Mouse (Mus musculus): ENCODE results near the gene Eps15l1. TPM values are rescaled to one million over a fixed set of nuclear protein-coding genes. Genes with fewer than 3 reads are reported as not detected.
A peak's percentile ranks its signal among the peaks of the same experiment; 100 is the strongest.

The Eps15l1 gene
- polyA plus RNA-seq, 1 experiment: 64.0 TPM

- Histone ChIP-seq H3K4me3 (ENCODE audit: insufficient read depth, low read length) (no peak overlapping the region), H3K27ac (ENCODE audit: insufficient read depth, low read depth, low read length) (no peak overlapping the region), H3K4me1 (ENCODE audit: control insufficient read depth, insufficient read depth, low read length) (peaks cover 34% of the 10 kb centered on the region)
- TF ChIP-seq POLR2A (IDR thresholded peaks at IDR 0.05; ENCODE audit: borderline replicate concordance, low read depth, low read length) (no peak), CTCF (IDR thresholded peaks at IDR 0.05; ENCODE audit: low read depth, low read length) (no peak)
These were observed 3.2 kb downstream of the Eps15l1 start for GRCm38 (mm10) chr8:72418073-72418472.

GRCm38 (mm10) chr8:72415252-72415651, 6.0 kb downstream of the Eps15l1 start:
- TF ChIP-seq POLR2A (IDR thresholded peaks at IDR 0.05; ENCODE audit: borderline replicate concordance, low read depth, low read length) (no peak), CTCF (IDR thresholded peaks at IDR 0.05; ENCODE audit: low read depth, low read length) (no peak)
- Histone ChIP-seq H3K4me1 (ENCODE audit: control insufficient read depth, insufficient read depth, low read length) (peaks cover 41% of the 10 kb centered on the region), H3K27ac (ENCODE audit: insufficient read depth, low read depth, low read length) (no peak overlapping the region), H3K4me3 (ENCODE audit: insufficient read depth, low read length) (no peak overlapping the region)

- no peak overlapping the region for H3K4me3 ChIP-seq (ENCODE audit: insufficient read depth, low read length)
- TF ChIP-seq POLR2A (IDR thresholded peaks at IDR 0.05; ENCODE audit: borderline replicate concordance, low read depth, low read length): no peak
- no peak for TF ChIP-seq CTCF (IDR thresholded peaks at IDR 0.05; ENCODE audit: low read depth, low read length)
- no peak overlapping the region for H3K27ac ChIP-seq (ENCODE audit: insufficient read depth, low read depth, low read length)
- peaks cover 37% of the 10 kb centered on the region for H3K4me1 ChIP-seq (ENCODE audit: control insufficient read depth, insufficient read depth, low read length)
These were observed 7.4 kb downstream of the Eps15l1 start for GRCm38 (mm10) chr8:72413839-72414238.

GRCm38 (mm10) chr8:72409443-72409842, 11.8 kb downstream of the Eps15l1 start:
- H3K4me1 ChIP-seq (ENCODE audit: control insufficient read depth, insufficient read depth, low read length): peaks cover 24% of the 10 kb centered on the region
- no peak overlapping the region for H3K27ac ChIP-seq (ENCODE audit: insufficient read depth, low read depth, low read length)
- TF ChIP-seq POLR2A (IDR thresholded peaks at IDR 0.05; ENCODE audit: borderline replicate concordance, low read depth, low read length) (no peak), CTCF (IDR thresholded peaks at IDR 0.05; ENCODE audit: low read depth, low read length) (no peak)
- no peak overlapping the region for H3K4me3 ChIP-seq (ENCODE audit: insufficient read depth, low read length)

GRCm38 (mm10) chr8:72407878-72408277, 13.4 kb downstream of the Eps15l1 start:
- H3K4me1 ChIP-seq (ENCODE audit: control insufficient read depth, insufficient read depth, low read length): peaks cover 24% of the 10 kb centered on the region
- H3K4me3 ChIP-seq (ENCODE audit: insufficient read depth, low read length): no peak overlapping the region
- no peak overlapping the region for H3K27ac ChIP-seq (ENCODE audit: insufficient read depth, low read depth, low read length)
- TF ChIP-seq POLR2A (IDR thresholded peaks at IDR 0.05; ENCODE audit: borderline replicate concordance, low read depth, low read length): no peak
- TF ChIP-seq CTCF (IDR thresholded peaks at IDR 0.05; ENCODE audit: low read depth, low read length): no peak

GRCm38 (mm10) chr8:72402981-72403380, 18.3 kb downstream of the Eps15l1 start:
- TF ChIP-seq POLR2A (IDR thresholded peaks at IDR 0.05; ENCODE audit: borderline replicate concordance, low read depth, low read length) (no peak), CTCF (IDR thresholded peaks at IDR 0.05; ENCODE audit: low read depth, low read length) (no peak)
- H3K27ac ChIP-seq (ENCODE audit: insufficient read depth, low read depth, low read length): no peak overlapping the region
- peaks cover 19% of the 10 kb centered on the region for H3K4me1 ChIP-seq (ENCODE audit: control insufficient read depth, insufficient read depth, low read length)
- H3K4me3 ChIP-seq (ENCODE audit: insufficient read depth, low read length): no peak overlapping the region

- Histone ChIP-seq H3K27ac (ENCODE audit: insufficient read depth, low read depth, low read length) (no peak overlapping the region), H3K4me1 (ENCODE audit: control insufficient read depth, insufficient read depth, low read length) (peaks cover 15% of the 10 kb centered on the region), H3K4me3 (ENCODE audit: insufficient read depth, low read length) (no peak overlapping the region)
- TF ChIP-seq CTCF (IDR thresholded peaks at IDR 0.05; ENCODE audit: low read depth, low read length) (no peak), POLR2A (IDR thresholded peaks at IDR 0.05; ENCODE audit: borderline replicate concordance, low read depth, low read length) (no peak)
These were observed 19.9 kb downstream of the Eps15l1 start for GRCm38 (mm10) chr8:72401381-72401780.

- H3K4me3 ChIP-seq (ENCODE audit: insufficient read depth, low read length): no peak overlapping the region
- TF ChIP-seq POLR2A (IDR thresholded peaks at IDR 0.05; ENCODE audit: borderline replicate concordance, low read depth, low read length) (no peak), CTCF (IDR thresholded peaks at IDR 0.05; ENCODE audit: low read depth, low read length) (no peak)
- H3K27ac ChIP-seq (ENCODE audit: insufficient read depth, low read depth, low read length): no peak overlapping the region
- no peaks in the 10 kb centered on the region for H3K4me1 ChIP-seq (ENCODE audit: control insufficient read depth, insufficient read depth, low read length)
These were observed 35.5 kb downstream of the Eps15l1 start for GRCm38 (mm10) chr8:72385737-72386136.

- TF ChIP-seq POLR2A (IDR thresholded peaks at IDR 0.05; ENCODE audit: borderline replicate concordance, low read depth, low read length): no peak
- 0 out of 2 replicates have a peak, but pooled peaks have one; percentile 22 for TF ChIP-seq CTCF (IDR thresholded peaks at IDR 0.05; ENCODE audit: low read depth, low read length)
- no peak overlapping the region for H3K4me3 ChIP-seq (ENCODE audit: insufficient read depth, low read length)
- H3K27ac ChIP-seq (ENCODE audit: insufficient read depth, low read depth, low read length): no peak overlapping the region
- H3K4me1 ChIP-seq (ENCODE audit: control insufficient read depth, insufficient read depth, low read length): no peaks in the 10 kb centered on the region
These were observed 38.9 kb downstream of the Eps15l1 start for GRCm38 (mm10) chr8:72382395-72382794.

GRCm38 (mm10) chr8:72380656-72381055, 40.6 kb downstream of the Eps15l1 start:
- 0 out of 2 replicates have a peak, but pooled peaks cover 2% of the 10 kb centered on the region for H3K4me1 ChIP-seq (ENCODE audit: control insufficient read depth, insufficient read depth, low read length)
- H3K27ac ChIP-seq (ENCODE audit: insufficient read depth, low read depth, low read length): no peak overlapping the region
- H3K4me3 ChIP-seq (ENCODE audit: insufficient read depth, low read length): no peak overlapping the region
- TF ChIP-seq CTCF (IDR thresholded peaks at IDR 0.05; ENCODE audit: low read depth, low read length) (no peak), POLR2A (IDR thresholded peaks at IDR 0.05; ENCODE audit: borderline replicate concordance, low read depth, low read length) (no peak)

GRCm38 (mm10) chr8:72376900-72377299, 44.4 kb downstream of the Eps15l1 start:
- TF ChIP-seq CTCF (IDR thresholded peaks at IDR 0.05; ENCODE audit: low read depth, low read length) (no peak), POLR2A (IDR thresholded peaks at IDR 0.05; ENCODE audit: borderline replicate concordance, low read depth, low read length) (no peak)
- no peak overlapping the region for H3K4me3 ChIP-seq (ENCODE audit: insufficient read depth, low read length)
- peaks cover 6% of the 10 kb centered on the region for H3K4me1 ChIP-seq (ENCODE audit: control insufficient read depth, insufficient read depth, low read length)
- H3K27ac ChIP-seq (ENCODE audit: insufficient read depth, low read depth, low read length): no peak overlapping the region
